In the genomic region with DNA sequence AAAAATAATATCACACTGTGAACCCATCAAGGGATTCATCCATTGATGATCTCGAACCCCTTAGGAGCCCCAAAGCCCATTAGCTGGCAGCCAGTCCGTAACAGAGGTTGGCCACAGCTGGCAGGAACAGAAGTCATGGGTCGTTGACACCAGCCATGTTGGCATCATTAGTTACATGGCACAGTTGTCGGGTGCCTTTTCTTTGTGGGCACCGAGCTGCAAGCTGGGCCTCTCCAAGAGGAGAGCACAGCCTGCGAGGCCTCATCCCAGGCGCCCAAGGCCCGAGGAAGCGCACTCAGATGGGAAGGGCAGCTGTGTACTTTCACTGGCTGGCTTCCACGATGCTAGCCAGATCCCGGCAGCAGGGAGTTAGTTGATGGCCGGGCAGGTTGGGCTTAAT, we compare ENCODE assay signal across 11 mouse cellular contexts.
DNase-seq lines count a peak whose midpoint lies in the region; ATAC-seq and TF ChIP-seq lines count a peak whose summit lies in the region.
"Had no signal": no experiment of that assay in that cellular context is flagged by ENCODE, and none has a peak within 500 bp of the region (broad histone marks: within the 10 kb centered on the region; RNA-seq: fewer than 3 reads in every experiment).

No protein-coding gene starts in this region.

- no peak for TF ChIP-seq CTCF in heart, postnatal 0 days (IDR thresholded peaks at IDR 0.05; ENCODE audit: low read depth)
- TF ChIP-seq CTCF in stomach, postnatal 0 days (IDR thresholded peaks at IDR 0.05; ENCODE audit: low read depth) = no peak

- no peaks in the 10 kb centered on the region for H3K36me3 ChIP-seq in forebrain, embryonic 14.5 days (ENCODE audit: control insufficient read depth, insufficient read depth, low read length)
- H3K36me3 ChIP-seq in forebrain, embryonic 11.5 days (ENCODE audit: control insufficient read depth, insufficient read depth, low read length) = no peaks in the 10 kb centered on the region
- 0 out of 2 replicates have a peak, but pooled peaks cover 5% of the 10 kb centered on the region for H3K36me3 ChIP-seq in heart, postnatal 0 days (replicated peaks; ENCODE audit: control insufficient read depth, insufficient read depth, low read length)
- H3K36me3 ChIP-seq in midbrain, embryonic 15.5 days (replicated peaks) = no peaks in the 10 kb centered on the region
- H3K36me3 ChIP-seq in midbrain, embryonic 10.5 days = peaks cover 13% of the 10 kb centered on the region; the same call in 1 of the 2 replicates
- H3K36me3 ChIP-seq in stomach, postnatal 0 days (ENCODE audit: control insufficient read depth, insufficient read depth, low read length) = no peaks in the 10 kb centered on the region

- H3K4me2 ChIP-seq in forebrain, embryonic 14.5 days (ENCODE audit: low read length) = no peak overlapping the region
- no peak overlapping the region for H3K4me2 ChIP-seq in forebrain, embryonic 11.5 days (ENCODE audit: low read depth, low read length, severe bottlenecking)
- H3K4me2 ChIP-seq in heart, postnatal 0 days (ENCODE audit: low read depth, low read length) = no peak overlapping the region
- no peak overlapping the region for H3K4me2 ChIP-seq in midbrain, embryonic 15.5 days
- H3K4me2 ChIP-seq in stomach, postnatal 0 days (replicated peaks; ENCODE audit: low read depth) = no peak overlapping the region
- H3K4me2 ChIP-seq: forebrain, embryonic 13.5 days had no signal

- H3K27ac ChIP-seq in forebrain, embryonic 14.5 days (ENCODE audit: low read depth, low read length) = no peak overlapping the region
- H3K27ac ChIP-seq in forebrain, embryonic 11.5 days (ENCODE audit: low read depth, low read length) = no peak overlapping the region
- H3K27ac ChIP-seq in heart, postnatal 0 days (ENCODE audit: low read depth) = peak overlapping the region; percentile 70; the same call in 1 of the 2 replicates
- 0 out of 2 replicates have a peak overlapping the region, but pooled peaks have one; percentile 44 for H3K27ac ChIP-seq in midbrain, embryonic 15.5 days
- H3K27ac ChIP-seq in midbrain, embryonic 10.5 days (replicated peaks) = no peak overlapping the region
- 0 out of 2 replicates have a peak overlapping the region, but pooled peaks have one; percentile 71 for H3K27ac ChIP-seq in stomach, postnatal 0 days (replicated peaks)

- TF ChIP-seq EP300 in heart, postnatal 0 days (IDR thresholded peaks at IDR 0.05; ENCODE audit: low read depth) = no peak
- TF ChIP-seq EP300 in stomach, postnatal 0 days (optimal IDR thresholded peaks at IDR 0.05) = no peak

- no peak overlapping the region for H3K4me3 ChIP-seq in forebrain, embryonic 14.5 days (ENCODE audit: low read depth, low read length)
- H3K4me3 ChIP-seq in forebrain, embryonic 11.5 days (ENCODE audit: low read depth, low read length) = no peak overlapping the region
- H3K4me3 ChIP-seq in heart, postnatal 0 days (ENCODE audit: low read depth, low read length) = no peak overlapping the region
- no peak overlapping the region for H3K4me3 ChIP-seq in midbrain, embryonic 15.5 days
- no peak overlapping the region for H3K4me3 ChIP-seq in midbrain, embryonic 10.5 days
- H3K4me3 ChIP-seq in stomach, postnatal 0 days (ENCODE audit: low read depth, low read length) = no peak overlapping the region
- H3K4me3 ChIP-seq: forebrain, embryonic 13.5 days had no signal

- no peak overlapping the region for H3K9ac ChIP-seq in forebrain, embryonic 14.5 days (ENCODE audit: low read length)
- no peak overlapping the region for H3K9ac ChIP-seq in forebrain, embryonic 11.5 days (ENCODE audit: low read length)
- no peak overlapping the region for H3K9ac ChIP-seq in heart, postnatal 0 days (replicated peaks; ENCODE audit: low read depth, low read length)
- no peak overlapping the region for H3K9ac ChIP-seq in midbrain, embryonic 15.5 days
- no peak overlapping the region for H3K9ac ChIP-seq in stomach, postnatal 0 days (ENCODE audit: low read length)
- H3K9ac ChIP-seq: forebrain, embryonic 13.5 days had no signal

- no peaks in the 10 kb centered on the region for H3K9me3 ChIP-seq in forebrain, embryonic 14.5 days (replicated peaks; ENCODE audit: control insufficient read depth, low read length)
- no peaks in the 10 kb centered on the region for H3K9me3 ChIP-seq in forebrain, embryonic 11.5 days (ENCODE audit: control insufficient read depth, low read length)
- no peaks in the 10 kb centered on the region for H3K9me3 ChIP-seq in heart, postnatal 0 days (replicated peaks; ENCODE audit: control insufficient read depth, low read length)
- H3K9me3 ChIP-seq in midbrain, embryonic 15.5 days = no peaks in the 10 kb centered on the region
- no peaks in the 10 kb centered on the region for H3K9me3 ChIP-seq in midbrain, embryonic 10.5 days (replicated peaks)
- no peaks in the 10 kb centered on the region for H3K9me3 ChIP-seq in stomach, postnatal 0 days (ENCODE audit: control insufficient read depth, low read length)
- H3K9me3 ChIP-seq: forebrain, embryonic 13.5 days had no signal

- H3K4me1 ChIP-seq in forebrain, embryonic 14.5 days (ENCODE audit: control insufficient read depth, insufficient read depth, low read length) = peaks cover 16% of the 10 kb centered on the region; the same call in 1 of the 2 replicates
- H3K4me1 ChIP-seq in forebrain, embryonic 11.5 days (replicated peaks; ENCODE audit: control insufficient read depth, insufficient read depth, low read length) = no peaks in the 10 kb centered on the region
- H3K4me1 ChIP-seq in heart, postnatal 0 days (ENCODE audit: control insufficient read depth, insufficient read depth) = peaks cover 29% of the 10 kb centered on the region
- H3K4me1 ChIP-seq in midbrain, embryonic 15.5 days = peaks cover 24% of the 10 kb centered on the region
- peaks cover 17% of the 10 kb centered on the region for H3K4me1 ChIP-seq in midbrain, embryonic 10.5 days
- H3K4me1 ChIP-seq in stomach, postnatal 0 days (replicated peaks; ENCODE audit: control insufficient read depth, insufficient read depth) = peaks cover 5% of the 10 kb centered on the region

- 81% methylated on average over 12 of the region's 12 CpGs for WGBS in forebrain, embryonic 14.5 days
- WGBS in forebrain, embryonic 11.5 days = 91% methylated on average over 12 of the region's 12 CpGs
- WGBS in heart, postnatal 0 days = 62% methylated on average over 12 of the region's 12 CpGs
- WGBS in midbrain, embryonic 15.5 days = 74% methylated on average over 12 of the region's 12 CpGs
- WGBS in midbrain, embryonic 10.5 days = 92% methylated on average over 12 of the region's 12 CpGs
- WGBS in stomach, postnatal 0 days = 57% methylated on average over 12 of the region's 12 CpGs

- intact Hi-C loops in heart, postnatal 10 days (cut with DNase I) = no loop called here

- ATAC-seq in forebrain, embryonic 14.5 days = no peak
- ATAC-seq in forebrain, embryonic 11.5 days (replicated peaks; ENCODE audit: low FRiP score) = no peak
- ATAC-seq in heart, postnatal 0 days (ENCODE audit: insufficient read depth, low read depth) = no peak
- ATAC-seq in midbrain, embryonic 15.5 days (replicated peaks) = no peak
- no peak for ATAC-seq in stomach, postnatal 0 days (ENCODE audit: low FRiP score, low TSS enrichment)
- ATAC-seq: forebrain, embryonic 13.5 days had no signal

- H3K27me3 ChIP-seq in forebrain, embryonic 14.5 days (replicated peaks; ENCODE audit: control insufficient read depth, insufficient read depth, low read length) = no peaks in the 10 kb centered on the region
- no peaks in the 10 kb centered on the region for H3K27me3 ChIP-seq in forebrain, embryonic 11.5 days (ENCODE audit: control insufficient read depth, insufficient read depth, low read length)
- no peaks in the 10 kb centered on the region for H3K27me3 ChIP-seq in heart, postnatal 0 days (ENCODE audit: control insufficient read depth, insufficient read depth, low read length)
- no peaks in the 10 kb centered on the region for H3K27me3 ChIP-seq in midbrain, embryonic 15.5 days (replicated peaks)
- no peaks in the 10 kb centered on the region for H3K27me3 ChIP-seq in midbrain, embryonic 10.5 days (ENCODE audit: low read depth, poor library complexity, severe bottlenecking)
- no peaks in the 10 kb centered on the region for H3K27me3 ChIP-seq in stomach, postnatal 0 days (ENCODE audit: control insufficient read depth, insufficient read depth, low read length)
- H3K27me3 ChIP-seq: forebrain, embryonic 13.5 days had no signal

- DNase-seq in forebrain, embryonic 14.5 days (ENCODE audit: low spot score) = peak; percentile 11
- DNase-seq in forebrain, embryonic 11.5 days (ENCODE audit: low spot score) = no peak
- DNase-seq in heart, postnatal 0 days (ENCODE audit: low spot score) = no peak
- no peak for DNase-seq in heart, postnatal 10 days
- no peak for DNase-seq in midbrain, embryonic 10.5 days (ENCODE audit: low spot score)
- DNase-seq in stomach, postnatal 0 days (ENCODE audit: low spot score) = no peak
- DNase-seq in cerebellum, adult 8-10 months = no peak
- DNase-seq: kidney, postnatal 36 days; right cerebral cortex, postnatal 14 days had no signal

Comparison
In these comparisons a context has a peak if more than half of its experiments do, and no peak if none do; other contexts are left out.
1. H3K27ac ChIP-seq: peak in heart, postnatal 0 days (single experiment), midbrain, embryonic 15.5 days (single experiment) and stomach, postnatal 0 days (single experiment); none in forebrain, embryonic 14.5 days (single experiment), forebrain, embryonic 11.5 days (single experiment) and midbrain, embryonic 10.5 days (single experiment).